Mouse (Mus musculus) liver, postnatal 0 days (tissue): ENCODE results near the gene Col19a1. TPM values are rescaled to one million over a fixed set of nuclear protein-coding genes. Genes with fewer than 3 reads are reported as not detected.

ENCODE experiments used
- ATAC-seq: fragments of 200-750 bp; cut with Nextera tagmentation; 2 replicates; pipeline ENCODE4 v1.8.0; 2017; ENCODE audit warnings: mild to moderate bottlenecking, moderate library complexity
- DNase-seq: peaks from one replicate; pipeline ENCODE4 v3.0.0-alpha.2; 2016
- H3K27ac ChIP-seq: fragments of 300-500 bp; sonication (generic); 2 replicates; pipeline ENCODE4 v1.5.1; 2014; ENCODE audit warnings: antibody characterized with exemption, moderate library complexity, mild to moderate bottlenecking, low read depth
- H3K27me3 ChIP-seq: fragments of 300-500 bp; sonication (generic); 2 replicates; pipeline ENCODE4 v1.6.1; 2014; ENCODE audit warnings: low read length, control low read depth, mixed read lengths; ENCODE audit not compliant: insufficient read depth
- H3K36me3 ChIP-seq: fragments of 300-500 bp; sonication (generic); replicated peaks from 2 replicates; pipeline ENCODE4 v1.6.1; 2014; ENCODE audit warnings: mild to moderate bottlenecking, control low read depth, low read length, moderate library complexity, mixed read lengths; ENCODE audit not compliant: insufficient read depth
- H3K4me1 ChIP-seq: fragments of 300-500 bp; sonication (generic); 2 replicates; pipeline ENCODE4 v1.6.1; 2014; ENCODE audit warnings: antibody characterized with exemption, mild to moderate bottlenecking, control low read depth; ENCODE audit not compliant: insufficient read depth
- H3K4me2 ChIP-seq: fragments of 300-500 bp; sonication (generic); 2 replicates; pipeline ENCODE4 v1.6.1; 2014; ENCODE audit warnings: low read depth, mild to moderate bottlenecking, low read length, moderate library complexity, mixed read lengths
- H3K4me3 ChIP-seq: fragments of 300-500 bp; sonication (generic); 2 replicates; pipeline ENCODE4 v1.5.1; 2014; ENCODE audit warnings: low read depth, low read length
- H3K9ac ChIP-seq: fragments of 300-500 bp; sonication (generic); replicated peaks from 2 replicates; pipeline ENCODE4 v1.6.1; 2014; ENCODE audit warnings: mild to moderate bottlenecking, moderate library complexity
- H3K9me3 ChIP-seq: fragments of 300-500 bp; sonication (generic); 2 replicates; pipeline ENCODE4 v1.6.1; 2016; ENCODE audit warnings: mild to moderate bottlenecking, control low read depth, low read length, mixed read lengths
- CTCF ChIP-seq: sonication (generic); IDR thresholded peaks from 2 replicates; pipeline ENCODE4 v1.5.1; 2016; ENCODE audit warnings: antibody characterized with exemption, low read depth
- EP300 ChIP-seq: IDR thresholded peaks from 2 replicates; pipeline ENCODE4 v1.6.1; 2016; ENCODE audit warnings: antibody characterized with exemption, low read depth, mild to moderate bottlenecking
- WGBS: fragments of 180-500 bp; shearing (Covaris S2); extraction: QIAGEN DNeasy Blood & Tissue Kit; methylation state at CpG from one replicate; pipeline ENCODE4 v1.1.7; 2014; ENCODE audit not compliant: insufficient replicate concordance; 5-methylcytosine and 5-hydroxymethylcytosine counted together
- polyA plus RNA-seq: library from polyadenylated mRNA; unstranded; fragments of >200 nt; fragmentation: Nextera tagmentation; extraction: Ambion mirVana; gene quantifications from 2 replicates; pipeline ENCODE4 v1.2.1, GENCODE M21; 2015

Col19a1 gene
- polyA plus RNA-seq, 1 experiment from 2014 or later = not detected

DNA sequence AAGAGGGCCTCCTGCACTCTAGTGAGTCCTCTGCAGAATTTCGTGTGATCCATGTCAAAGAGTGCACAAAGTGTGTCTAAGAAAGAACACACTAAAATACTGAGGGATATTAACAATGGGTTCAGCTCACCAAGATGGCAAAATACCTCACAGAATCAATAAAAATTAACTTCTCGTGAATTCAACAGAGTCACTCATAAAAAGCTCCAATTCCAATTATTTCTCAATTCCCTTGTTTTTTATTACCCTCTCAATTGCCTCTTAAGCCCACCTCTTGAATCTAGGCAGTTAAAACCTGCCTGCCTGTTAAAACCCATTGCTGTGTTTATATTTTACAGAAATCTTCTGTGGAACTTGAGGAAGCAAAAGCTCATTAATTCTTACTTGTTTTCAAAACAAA lies 277.1 kb downstream of the Col19a1 start:
- H3K4me2 ChIP-seq = no peak overlapping the region
- no peak for DNase-seq
- WGBS = 56% methylated on average over 2 of the region's 2 CpGs
- H3K27me3 ChIP-seq = no peaks in the 10 kb centered on the region
- H3K27ac ChIP-seq = no peak overlapping the region
- no peak for TF ChIP-seq CTCF
- TF ChIP-seq EP300 = no peak
- no peak overlapping the region for H3K4me3 ChIP-seq
- H3K9ac ChIP-seq = no peak overlapping the region
- no peaks in the 10 kb centered on the region; the same call in 1 of the 2 replicates for H3K9me3 ChIP-seq
- no peaks in the 10 kb centered on the region for H3K36me3 ChIP-seq
- ATAC-seq = no peak
- no peaks in the 10 kb centered on the region for H3K4me1 ChIP-seq

GRCm38 (mm10) chr1:24303077-24303476 lies 284.2 kb downstream of the Col19a1 start:
- H3K9me3 ChIP-seq = no peaks in the 10 kb centered on the region
- H3K4me3 ChIP-seq = no peak overlapping the region
- no peak overlapping the region for H3K9ac ChIP-seq
- H3K4me2 ChIP-seq = no peak overlapping the region
- DNase-seq = no peak
- ATAC-seq = no peak
- no peaks in the 10 kb centered on the region for H3K27me3 ChIP-seq
- no peak overlapping the region for H3K27ac ChIP-seq
- H3K36me3 ChIP-seq = no peaks in the 10 kb centered on the region
- WGBS = 80% methylated on average over 7 of the region's 7 CpGs
- no peaks in the 10 kb centered on the region for H3K4me1 ChIP-seq
- TF ChIP-seq EP300 = no peak
- no peak for TF ChIP-seq CTCF

- no peaks in the 10 kb centered on the region for H3K27me3 ChIP-seq
- H3K27ac ChIP-seq = no peak overlapping the region
- WGBS = 18% methylated on average over 8 of the region's 8 CpGs
- peak; percentile 65 for TF ChIP-seq CTCF
- TF ChIP-seq EP300 = no peak
- no peak overlapping the region for H3K4me3 ChIP-seq
- DNase-seq (peak; percentile 37), ATAC-seq (no peak)
- no peaks in the 10 kb centered on the region for H3K4me1 ChIP-seq
- no peak overlapping the region for H3K4me2 ChIP-seq
- no peaks in the 10 kb centered on the region for H3K9me3 ChIP-seq
- no peaks in the 10 kb centered on the region for H3K36me3 ChIP-seq
- H3K9ac ChIP-seq = no peak overlapping the region
Measured at GRCm38 (mm10) chr1:24302674-24303073, 284.6 kb downstream of the Col19a1 start.

GRCm38 (mm10) chr1:24300700-24301099 lies 286.6 kb downstream of the Col19a1 start:
- H3K9ac ChIP-seq = no peak overlapping the region
- ATAC-seq = no peak
- H3K36me3 ChIP-seq = no peaks in the 10 kb centered on the region
- no peak overlapping the region for H3K4me3 ChIP-seq
- H3K27me3 ChIP-seq = no peaks in the 10 kb centered on the region
- DNase-seq = no peak
- no peaks in the 10 kb centered on the region for H3K4me1 ChIP-seq
- H3K27ac ChIP-seq = no peak overlapping the region
- H3K9me3 ChIP-seq = no peaks in the 10 kb centered on the region
- WGBS = 71% methylated on average over 3 of the region's 3 CpGs
- H3K4me2 ChIP-seq = no peak overlapping the region
- 0 out of 2 replicates have a peak, but pooled peaks have one; percentile 3 for TF ChIP-seq CTCF
- no peak for TF ChIP-seq EP300

DNA sequence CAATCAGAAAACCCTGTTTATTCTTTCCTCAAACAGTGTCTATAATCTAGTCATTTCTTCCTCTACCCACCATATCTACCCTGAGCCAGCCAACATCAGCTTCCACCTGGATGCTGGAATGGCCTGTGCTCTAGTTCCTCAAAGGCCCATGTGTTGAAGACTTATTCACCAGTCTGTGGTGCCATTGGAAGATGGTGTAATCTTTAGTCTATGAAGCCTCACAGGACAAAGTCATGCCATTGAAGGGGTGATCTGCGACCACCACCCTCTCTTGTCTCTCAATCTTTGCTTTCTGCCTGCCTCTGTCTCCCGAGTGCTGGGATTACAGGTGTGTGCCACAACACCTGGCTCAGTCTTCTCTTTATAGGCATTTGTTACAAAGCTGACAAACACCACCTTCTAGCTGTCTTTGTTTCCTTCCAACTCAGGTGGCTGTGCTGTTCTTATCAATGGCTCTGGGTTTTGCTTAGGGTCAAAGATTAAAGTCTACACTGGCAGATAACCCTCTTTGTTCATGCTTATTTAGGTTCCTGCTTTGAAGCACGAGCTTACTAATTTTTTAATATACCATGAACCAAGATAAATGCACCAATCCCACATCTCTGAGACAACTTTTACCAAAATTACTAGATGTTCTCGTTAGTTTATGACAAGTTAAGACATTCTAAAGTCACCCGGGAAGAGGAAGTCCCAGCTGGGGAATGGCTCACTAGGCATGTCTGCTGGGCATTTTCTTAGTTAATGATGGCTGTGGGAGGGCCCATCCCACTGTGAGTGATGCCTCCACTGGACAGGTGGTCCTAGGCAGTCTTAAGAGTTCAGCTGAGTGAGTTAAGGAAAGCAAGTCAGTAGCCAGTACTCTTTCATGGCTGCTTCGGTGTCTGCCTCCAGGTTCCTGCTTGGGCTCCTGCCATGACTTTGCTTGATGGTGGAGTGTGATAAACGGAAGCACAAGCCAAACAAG lies 292.0 kb downstream of the Col19a1 start:
- no peak overlapping the region for H3K27ac ChIP-seq
- H3K4me2 ChIP-seq = no peak overlapping the region
- no peaks in the 10 kb centered on the region for H3K27me3 ChIP-seq
- no peak for DNase-seq
- no peaks in the 10 kb centered on the region for H3K9me3 ChIP-seq
- no peaks in the 10 kb centered on the region for H3K36me3 ChIP-seq
- WGBS = 67% methylated on average over 7 of the region's 7 CpGs
- no peak overlapping the region for H3K9ac ChIP-seq
- no peak overlapping the region for H3K4me3 ChIP-seq
- TF ChIP-seq EP300 (no peak), CTCF (no peak)
- no peaks in the 10 kb centered on the region for H3K4me1 ChIP-seq
- ATAC-seq = no peak

- no peaks in the 10 kb centered on the region for H3K9me3 ChIP-seq
- DNase-seq (no peak), ATAC-seq (no peak)
- no peaks in the 10 kb centered on the region for H3K36me3 ChIP-seq
- no peak overlapping the region for H3K4me2 ChIP-seq
- no peak overlapping the region for H3K27ac ChIP-seq
- no peak overlapping the region for H3K4me3 ChIP-seq
- H3K27me3 ChIP-seq = no peaks in the 10 kb centered on the region
- no peaks in the 10 kb centered on the region for H3K4me1 ChIP-seq
- no peak overlapping the region for H3K9ac ChIP-seq
- 40% methylated on average over 2 of the region's 2 CpGs for WGBS
- TF ChIP-seq EP300 (no peak), CTCF (no peak)
Measured at GRCm38 (mm10) chr1:24292515-24292914, 294.8 kb downstream of the Col19a1 start.
